Mouse (Mus musculus): ENCODE results near the gene Tmem125.
"Not testable (repeated sequence)": the region's sequence is repeated elsewhere in the genome, so short reads cannot be mapped to it uniquely, and the experiment has no call there.

The Tmem125 gene

DNA sequence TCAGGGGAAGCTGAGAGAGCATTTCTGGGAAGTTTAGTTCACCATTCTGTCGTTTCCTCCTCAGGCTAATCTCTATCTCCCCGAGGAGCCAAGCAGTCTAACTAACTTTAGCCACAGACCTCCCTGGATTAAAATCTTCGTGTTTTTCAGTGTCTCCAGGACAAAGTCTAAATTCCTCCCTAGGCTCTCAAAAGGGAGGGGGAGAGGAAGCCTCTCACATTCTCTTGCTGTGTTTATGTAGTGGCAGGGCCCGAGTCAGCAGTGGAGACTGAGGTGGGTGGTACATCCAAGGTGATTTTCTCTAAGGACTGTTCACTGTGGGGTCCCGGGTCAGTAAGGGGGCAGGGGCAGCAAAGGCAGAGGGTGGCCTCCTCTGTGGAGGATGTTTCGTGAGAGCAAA is 6.0 kb downstream of the Tmem125 start:
- DNase-seq (ENCODE audit: low read depth, low spot score): no peak

- DNase-seq (ENCODE audit: low read depth, low spot score): no peak
Measured at GRCm38 (mm10) chr4:118535610-118536009, 8.2 kb downstream of the Tmem125 start.

DNA sequence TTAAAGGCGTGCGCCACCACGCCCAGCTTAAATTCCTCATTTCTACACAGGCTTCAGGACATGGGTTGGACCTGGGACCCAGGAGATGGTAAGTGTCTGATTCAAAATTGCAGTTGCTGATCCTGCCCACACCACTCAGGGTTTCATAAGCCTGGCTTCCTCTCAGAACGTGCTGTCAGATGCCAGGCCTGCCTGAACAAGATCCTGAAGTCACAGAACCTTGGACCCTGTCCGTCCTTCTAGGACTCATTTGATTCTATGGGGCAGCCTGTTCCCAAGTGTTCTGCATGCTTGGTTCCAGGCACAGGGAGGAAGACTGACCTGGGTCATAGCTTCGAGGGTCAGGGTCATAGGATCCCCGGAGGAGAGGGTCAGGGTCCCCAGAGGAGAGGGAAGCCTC is 10.2 kb downstream of the Tmem125 start:
- DNase-seq (ENCODE audit: low read depth, low spot score): no peak

DNA sequence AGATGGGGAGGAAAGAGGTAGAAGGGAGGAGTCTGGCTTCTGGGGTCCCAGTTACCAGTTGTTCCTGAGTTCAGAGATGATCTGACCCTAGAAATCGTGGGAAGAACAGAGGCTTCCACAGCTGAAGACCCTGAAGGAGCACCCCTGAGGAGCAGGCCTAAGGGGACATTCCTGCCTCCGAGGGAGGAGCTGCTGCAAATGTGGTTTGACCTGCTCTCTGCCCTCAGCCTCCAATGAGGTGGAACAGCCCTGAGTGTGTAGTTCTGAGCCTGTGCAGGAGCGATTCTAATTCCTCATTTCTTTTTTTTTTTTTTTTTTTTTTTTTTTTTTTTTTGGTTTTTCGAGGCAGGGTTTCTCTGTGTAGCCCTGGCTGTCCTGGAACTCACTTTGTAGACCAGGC is 10.7 kb downstream of the Tmem125 start:
- no peak for DNase-seq (ENCODE audit: low read depth, low spot score)

- no peak for DNase-seq (ENCODE audit: low read depth, low spot score)
Measured at GRCm38 (mm10) chr4:118532663-118533062, 11.2 kb downstream of the Tmem125 start.

DNA sequence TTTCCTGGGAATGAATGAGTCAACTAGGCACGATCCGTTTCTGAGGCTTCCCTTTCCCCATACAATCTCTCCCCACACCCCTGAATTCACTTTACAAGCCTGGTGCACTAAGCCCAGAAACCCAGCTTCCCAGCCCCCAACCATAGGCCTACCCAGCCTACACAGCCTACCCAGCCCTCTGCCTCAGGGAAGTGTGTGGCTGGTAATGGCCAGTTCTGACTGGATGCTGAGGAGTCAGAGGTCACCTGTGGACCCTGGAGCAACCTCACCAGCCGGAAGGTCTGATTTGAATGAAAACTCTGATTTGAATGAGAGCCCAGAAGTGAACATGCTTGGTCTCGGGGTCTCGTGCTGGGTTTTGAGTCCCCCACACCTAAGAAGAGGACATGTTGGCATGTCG is 16.1 kb downstream of the Tmem125 start:
- no peak for DNase-seq (ENCODE audit: low read depth, low spot score)

DNA sequence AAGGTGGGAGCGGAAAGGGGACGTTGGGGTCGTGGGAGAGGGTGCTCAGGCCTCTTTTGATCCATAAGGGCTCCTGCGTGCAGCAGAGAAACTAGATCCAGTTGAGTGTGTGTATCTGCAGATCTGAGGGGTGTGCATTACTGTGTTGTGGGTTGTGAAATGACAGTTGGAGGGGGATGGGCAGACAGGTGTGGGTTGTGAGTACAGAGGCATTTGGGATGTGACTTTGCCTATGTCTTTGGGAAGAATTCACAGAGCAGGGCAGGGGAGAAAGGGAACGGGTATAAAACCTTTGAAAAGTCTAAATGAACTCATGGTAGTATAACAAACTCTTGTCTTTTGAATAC is 16.5 kb downstream of the Tmem125 start:
- no peak for DNase-seq (ENCODE audit: low read depth, low spot score)

- DNase-seq (ENCODE audit: low read depth, low spot score): no peak
Measured at GRCm38 (mm10) chr4:118526408-118527334, 17.2 kb downstream of the Tmem125 start, which contains the start of gene 2610528J11Rik. 2610528J11Rik (plus strand) TSS chr4:118526999.

DNA sequence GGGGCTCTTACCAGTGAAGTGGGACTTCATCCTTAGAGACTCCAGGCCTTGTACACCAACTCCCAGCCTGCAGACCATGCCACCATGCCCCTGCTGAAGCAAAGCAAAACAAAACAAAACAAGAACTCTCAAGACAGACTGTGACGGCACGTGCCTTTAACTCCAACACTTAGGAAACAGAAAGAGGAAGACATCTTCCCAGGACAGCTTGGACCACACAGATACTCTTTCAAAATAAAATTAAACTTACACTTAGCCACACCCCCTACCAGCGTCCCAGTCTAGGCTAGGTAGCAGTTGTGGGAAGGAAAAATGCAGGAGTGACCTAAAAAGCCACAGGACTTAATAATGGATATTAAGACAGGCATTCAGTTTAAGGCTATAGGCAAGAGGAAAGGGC is 18.1 kb downstream of the Tmem125 start:
- DNase-seq (ENCODE audit: low read depth, low spot score): no peak

DNA sequence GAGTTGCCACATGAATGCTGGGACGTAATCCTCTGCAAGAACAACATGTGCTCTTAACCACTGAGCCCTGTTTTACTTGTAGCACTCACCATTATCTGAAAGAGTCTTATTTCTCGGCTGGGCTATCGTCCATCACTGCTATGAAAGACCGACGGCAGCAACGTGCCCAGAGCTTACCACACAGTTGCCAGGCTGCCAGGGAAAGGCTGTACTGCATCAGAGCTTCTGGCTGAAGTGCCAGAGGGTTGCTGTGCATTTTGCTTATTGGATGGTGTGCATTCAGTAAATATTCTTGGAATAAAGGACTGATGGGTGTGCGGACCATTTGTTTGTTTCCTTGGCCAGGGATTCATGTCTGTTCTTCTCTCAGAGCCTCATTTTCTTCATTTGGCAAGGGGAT is 19.9 kb downstream of the Tmem125 start:
- no peak for DNase-seq (ENCODE audit: low read depth, low spot score)

GRCm38 (mm10) chr4:118522248-118522647 is 21.6 kb downstream of the Tmem125 start:
- DNase-seq (ENCODE audit: low read depth, low spot score): no peak

DNA sequence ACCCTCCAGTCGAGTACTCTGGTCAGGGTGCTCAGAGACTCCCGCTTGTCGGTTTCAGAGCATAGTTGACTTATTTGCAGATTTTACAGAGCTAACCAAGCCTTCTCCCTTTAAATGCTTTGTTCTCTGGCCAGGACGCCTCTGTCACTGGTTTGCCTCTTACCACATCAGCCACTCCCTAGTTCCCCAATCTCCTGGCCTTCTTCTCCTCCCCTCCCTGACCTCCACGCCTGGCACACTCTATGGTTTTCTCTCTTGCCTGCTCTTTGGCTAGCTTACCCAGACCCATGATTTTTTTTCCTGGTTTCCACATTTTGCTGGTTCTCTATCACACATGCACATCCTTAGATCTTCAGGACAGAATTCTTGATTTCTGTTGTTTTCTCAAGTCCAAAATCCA is 25.6 kb downstream of the Tmem125 start:
- no peak for DNase-seq (ENCODE audit: low read depth, low spot score)

DNA sequence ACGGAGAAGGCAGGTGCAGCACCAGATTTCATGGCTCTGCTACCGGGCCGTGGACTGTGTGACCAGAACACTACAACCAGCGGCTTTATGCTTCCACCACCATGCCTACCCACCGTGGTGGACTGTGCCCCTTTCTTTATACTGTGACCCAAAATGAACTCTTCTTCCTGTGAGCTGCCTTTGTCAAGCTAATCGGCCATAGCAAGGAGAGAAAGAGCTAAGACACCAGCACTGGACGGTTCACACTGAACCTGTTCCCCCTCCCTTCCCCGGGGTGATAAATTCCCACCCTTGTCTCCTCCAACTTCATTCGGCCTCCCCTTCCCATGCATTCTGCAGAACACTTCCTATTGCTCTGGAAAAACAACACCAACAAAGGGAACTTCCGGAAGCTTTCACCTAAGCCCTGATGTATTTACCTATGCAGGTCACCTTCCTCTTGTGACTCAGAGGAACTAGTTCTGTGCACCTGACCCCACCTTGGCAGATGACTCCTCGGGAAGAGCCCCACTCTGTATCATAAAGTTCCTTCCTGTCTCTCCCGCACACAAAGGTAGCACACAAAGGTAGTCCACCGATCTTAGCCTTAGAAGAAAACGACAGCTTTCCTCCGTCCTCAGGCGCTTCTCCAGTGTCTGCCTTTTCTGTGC is 26.2 kb downstream of the Tmem125 start:
- no peak for DNase-seq (ENCODE audit: low read depth, low spot score)

DNA sequence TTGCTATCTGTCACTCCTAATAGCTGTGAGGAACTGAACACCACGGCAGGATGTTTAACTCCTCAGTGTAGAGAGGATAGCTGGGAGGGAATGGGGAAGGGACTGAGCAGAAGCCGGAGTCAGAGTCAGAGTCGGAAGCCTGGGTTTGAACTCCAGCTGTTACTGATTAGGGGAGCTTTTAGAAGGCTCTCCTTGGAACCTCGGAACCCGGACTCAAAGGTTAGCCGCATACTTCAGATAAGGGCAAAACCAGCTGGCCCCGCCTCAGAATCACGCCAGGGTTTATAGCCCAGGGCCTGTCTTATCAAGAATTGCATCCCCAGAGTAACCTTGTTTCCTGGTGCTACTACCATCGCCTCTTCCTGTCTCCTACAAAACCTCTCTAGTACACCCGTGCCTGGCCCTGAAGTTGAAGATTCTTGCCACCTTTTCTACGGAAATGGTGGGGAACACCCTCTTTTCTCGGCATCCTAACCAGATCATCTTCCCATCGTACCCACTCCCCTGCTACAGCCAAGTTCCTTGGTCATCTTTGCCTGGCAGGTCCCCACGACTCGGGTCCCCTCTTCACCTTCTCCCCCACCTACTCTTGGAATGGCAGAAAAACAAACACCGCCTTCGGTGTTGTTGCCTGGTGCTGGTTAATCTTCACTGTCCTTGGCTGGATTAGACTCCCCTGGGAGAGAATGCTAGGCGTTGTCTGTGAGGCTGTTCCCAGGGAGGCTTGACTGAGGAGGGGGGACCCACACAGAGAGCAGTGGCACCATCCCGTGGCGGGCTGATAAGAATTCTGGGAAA is 26.9 kb downstream of the Tmem125 start:
- DNase-seq (ENCODE audit: low read depth, low spot score): no peak

DNA sequence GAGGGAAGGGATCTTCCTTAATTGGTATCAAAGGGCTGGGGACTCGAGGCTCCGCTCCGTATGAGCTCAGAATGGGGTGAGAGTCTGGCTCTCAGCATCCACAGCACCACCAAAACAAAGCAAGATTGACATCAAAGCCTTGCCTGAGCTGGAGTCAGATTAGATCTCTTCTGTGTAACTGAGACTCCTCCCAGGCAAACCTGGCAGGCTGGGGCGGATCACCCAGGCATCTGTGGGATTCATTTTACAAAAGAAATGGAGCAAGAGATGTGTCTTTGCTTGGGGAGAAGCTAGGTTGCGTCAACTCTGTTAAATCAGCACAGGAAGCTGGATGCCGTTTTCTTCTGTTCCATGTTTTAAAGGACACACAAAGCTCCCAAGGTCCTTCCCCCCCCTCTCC is 34.8 kb downstream of the Tmem125 start:
- no peak for DNase-seq (ENCODE audit: low read depth, low spot score)

DNA sequence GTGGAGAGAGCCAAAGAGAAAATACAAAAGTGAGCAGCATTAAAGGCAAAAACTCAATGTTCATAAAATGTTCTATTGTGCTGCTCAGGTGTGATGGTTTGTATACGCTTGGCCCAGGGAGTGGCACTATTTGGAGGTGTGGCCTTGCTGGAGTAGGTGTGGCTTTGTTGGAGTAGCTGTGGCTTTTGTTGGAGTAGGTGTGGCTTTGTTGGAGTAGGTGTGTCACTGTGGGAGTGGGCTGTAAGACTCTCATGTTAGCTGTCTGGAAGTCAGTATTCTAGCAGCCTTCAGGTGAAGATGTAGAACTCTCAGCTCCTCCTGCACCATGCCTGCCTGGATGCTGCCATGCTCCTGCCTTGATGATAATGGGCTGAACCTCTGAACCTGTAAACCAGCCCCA is 36.7 kb downstream of the Tmem125 start:
- not testable (repeated sequence) for DNase-seq (ENCODE audit: low read depth, low spot score)

GRCm38 (mm10) chr4:118505551-118505950 is 38.3 kb downstream of the Tmem125 start:
- no peak for DNase-seq (ENCODE audit: low read depth, low spot score)

GRCm38 (mm10) chr4:118500792-118501191 is 43.1 kb downstream of the Tmem125 start:
- DNase-seq (ENCODE audit: low read depth, low spot score): no peak

- no peak for DNase-seq (ENCODE audit: low read depth, low spot score)
Measured at GRCm38 (mm10) chr4:118500171-118500724, 43.6 kb downstream of the Tmem125 start.

Measured in CD4-positive helper T cell, adult 2 months (primary cell).